Mouse (Mus musculus) thymus, postnatal 14 days (tissue): ENCODE data around the gene Kif26b.

Source experiments
- DNase-seq: peaks from one replicate; pipeline ENCODE4 v3.0.0; 2021

Kif26b gene

DNA sequence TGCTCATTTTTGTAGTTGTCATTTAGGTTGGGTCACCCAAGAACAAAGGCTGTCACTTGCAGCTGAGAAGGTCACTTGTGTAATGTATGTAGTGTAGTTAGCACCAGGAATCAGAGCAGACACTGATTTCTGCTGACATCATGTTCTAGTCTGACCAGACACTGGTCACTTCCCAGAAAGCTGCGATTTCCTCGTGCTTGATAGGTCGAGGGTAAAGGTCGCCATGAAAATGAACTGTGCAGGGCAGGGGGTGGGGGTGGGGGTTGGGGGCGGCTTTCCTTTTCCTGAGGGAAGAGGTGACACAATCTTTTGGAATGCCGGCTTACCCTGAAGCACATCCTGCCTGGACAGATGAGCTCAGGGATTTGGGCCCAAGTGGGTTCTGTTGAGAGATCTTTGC, 68.8 kb downstream of the Kif26b start:
- DNase-seq, result no peak

DNA sequence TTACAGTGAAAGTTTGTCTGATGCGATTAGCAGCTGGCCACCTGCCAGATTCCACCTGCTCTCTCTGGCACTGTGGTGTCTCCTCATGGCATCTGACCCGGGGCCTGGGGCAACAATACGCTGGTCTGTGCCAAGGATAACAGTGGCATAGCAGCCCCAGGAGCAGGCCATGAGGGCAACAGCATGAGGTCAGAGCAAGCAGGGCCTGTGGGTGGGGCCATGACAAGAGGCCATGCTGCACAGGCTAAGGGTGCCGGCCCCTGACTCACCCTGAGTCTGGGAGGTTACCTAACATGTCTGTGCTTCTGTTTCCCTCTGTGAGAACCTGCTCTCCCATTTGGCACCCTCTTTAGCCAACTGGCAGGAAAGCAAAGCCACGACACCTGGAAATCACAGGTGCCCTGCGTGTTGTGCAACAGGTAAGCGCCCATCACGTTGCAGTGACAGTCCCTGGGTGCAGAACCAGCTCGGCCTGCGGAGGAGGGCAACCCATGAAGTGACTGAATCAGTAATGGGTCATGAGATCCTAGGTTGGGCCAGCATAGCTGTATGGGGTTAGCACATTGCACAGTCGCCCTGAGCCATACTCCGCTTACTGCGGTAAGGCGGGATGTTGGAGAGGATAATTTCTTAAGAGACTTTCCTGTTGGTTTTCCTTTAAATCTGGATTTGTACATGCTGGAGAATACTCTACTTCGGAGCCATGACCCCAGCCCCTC, 72.1 kb downstream of the Kif26b start:
- no peak for DNase-seq

- DNase-seq, result no peak
Observed at GRCm38 (mm10) chr1:178609151-178609775, 80.3 kb downstream of the Kif26b start.

DNA sequence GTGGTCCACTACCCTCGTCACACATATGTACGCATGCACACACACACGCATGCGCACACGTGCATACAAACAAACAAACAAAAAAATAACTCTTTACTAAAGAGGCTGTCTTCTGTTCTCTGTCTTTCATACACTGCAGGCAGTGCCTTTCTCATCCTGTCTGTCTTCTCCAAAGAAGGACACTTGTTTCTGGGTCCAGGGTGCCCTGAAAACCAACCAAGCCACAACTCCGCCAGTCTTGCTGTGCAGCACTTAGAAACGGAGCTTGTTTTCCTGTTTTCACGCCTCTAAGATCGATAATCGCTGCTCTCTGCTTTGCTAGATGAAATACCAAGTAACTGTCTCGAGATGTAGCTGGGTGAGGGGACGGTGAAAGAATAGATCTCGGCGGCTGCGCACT, 82.6 kb downstream of the Kif26b start:
- no peak for DNase-seq

DNA sequence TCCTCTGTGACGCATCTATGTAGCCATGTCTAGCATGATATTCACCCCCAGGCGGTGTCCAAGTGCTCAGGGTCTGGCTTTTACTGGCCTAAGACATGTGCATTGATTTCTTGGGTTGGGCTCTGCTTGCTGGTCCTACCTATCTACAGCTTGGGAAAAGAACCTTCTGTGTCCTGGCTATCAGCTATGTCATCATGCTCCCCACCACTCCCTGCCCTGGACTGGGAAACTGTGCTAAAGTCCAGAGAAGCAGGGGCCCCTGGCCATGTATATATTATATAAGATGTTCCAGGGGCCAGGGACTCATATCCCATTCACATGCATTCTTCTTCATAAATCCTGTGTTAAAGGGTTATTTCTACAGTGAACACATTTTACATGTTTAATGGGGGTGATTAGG, 92.4 kb downstream of the Kif26b start:
- DNase-seq, result no peak

GRCm38 (mm10) chr1:178623889-178624288, 95.0 kb downstream of the Kif26b start:
- DNase-seq, result no peak

GRCm38 (mm10) chr1:178626961-178627381, 98.0 kb downstream of the Kif26b start:
- DNase-seq, result no peak

GRCm38 (mm10) chr1:178630042-178630441, 101.1 kb downstream of the Kif26b start:
- DNase-seq, result no peak

DNA sequence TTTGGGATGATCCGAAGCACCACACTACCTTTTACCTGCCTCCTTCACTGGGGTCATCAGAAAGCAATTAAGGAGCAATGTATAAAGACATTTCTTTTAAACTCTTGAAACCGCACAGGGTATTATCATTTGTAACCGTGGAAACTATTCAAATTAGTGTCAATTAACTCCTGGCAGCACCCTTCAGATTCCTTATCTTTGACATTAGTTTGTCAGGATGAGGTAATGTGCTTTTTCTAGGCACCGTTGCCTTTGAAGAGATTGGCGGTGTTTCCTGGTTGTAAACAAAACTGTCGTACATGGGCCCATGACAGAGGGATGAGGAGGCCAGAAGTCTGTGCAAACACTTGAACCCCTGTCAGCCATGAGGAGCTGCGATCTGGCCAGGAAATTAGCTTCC, 102.9 kb downstream of the Kif26b start:
- no peak for DNase-seq

GRCm38 (mm10) chr1:178634359-178635085, 105.6 kb downstream of the Kif26b start:
- no peak for DNase-seq

- no peak for DNase-seq
Observed at GRCm38 (mm10) chr1:178635470-178635869, 106.5 kb downstream of the Kif26b start.

DNA sequence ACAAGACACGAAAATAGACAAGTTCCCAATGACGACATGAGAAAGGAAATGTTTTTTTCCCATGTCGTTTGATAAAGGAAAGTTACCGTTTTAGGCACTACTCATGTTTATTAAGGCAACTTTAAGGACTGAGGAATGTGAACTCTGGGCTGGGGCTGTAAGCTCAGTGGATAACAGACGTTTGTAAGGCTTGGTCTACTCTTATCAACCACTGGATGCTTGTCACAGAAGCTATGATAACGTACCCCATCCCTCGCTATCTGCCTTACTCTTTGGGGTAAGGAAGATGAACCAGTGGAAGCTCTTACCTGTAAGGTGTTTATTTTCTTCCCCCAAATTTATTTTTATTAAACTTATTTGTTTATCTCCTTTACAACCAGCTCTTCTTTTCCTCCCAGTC, 108.4 kb downstream of the Kif26b start:
- no peak for DNase-seq

GRCm38 (mm10) chr1:178639951-178640350, 111.0 kb downstream of the Kif26b start:
- no peak for DNase-seq

GRCm38 (mm10) chr1:178640719-178641455, 112.0 kb downstream of the Kif26b start:
- no peak for DNase-seq

DNA sequence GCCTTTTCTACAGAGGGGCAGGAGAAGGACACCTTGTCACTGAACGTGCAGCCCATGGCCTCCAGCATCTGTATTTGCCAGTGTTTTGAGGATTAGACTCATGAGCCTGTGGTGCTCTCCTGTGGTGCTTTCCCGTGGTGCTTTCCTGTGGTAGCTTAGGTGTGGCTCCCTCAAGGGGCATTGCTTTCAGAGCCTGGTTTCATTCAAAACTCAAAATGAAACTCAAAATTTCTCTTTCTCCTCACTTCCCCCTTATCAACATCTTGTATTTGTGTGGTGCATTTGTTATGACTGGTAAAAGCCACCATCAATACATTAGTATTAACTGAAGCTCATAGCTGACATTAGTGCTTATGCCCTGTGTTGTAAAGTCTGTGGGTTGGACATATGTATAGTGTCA, 112.9 kb downstream of the Kif26b start:
- DNase-seq, result no peak

DNA sequence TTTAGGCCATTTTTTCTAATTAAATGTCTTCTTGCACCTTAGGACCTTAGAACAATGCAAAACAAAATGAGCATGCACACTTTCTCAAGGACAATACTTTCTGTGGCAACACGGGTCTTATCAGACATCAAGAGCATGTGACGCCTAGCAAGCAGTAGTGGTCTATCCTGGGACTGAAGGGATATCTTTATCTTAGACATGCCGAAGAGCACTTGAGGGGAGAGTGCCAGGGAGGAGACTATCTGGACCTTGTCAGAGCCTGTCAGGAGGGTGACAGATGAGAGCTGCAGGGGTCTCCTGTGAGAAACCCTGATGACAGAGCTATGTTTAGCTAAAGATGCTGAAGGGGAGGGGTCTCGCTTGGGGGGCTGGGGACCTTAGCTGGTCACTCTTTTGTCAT, 116.0 kb downstream of the Kif26b start:
- DNase-seq, result no peak

GRCm38 (mm10) chr1:178646589-178646988, 117.7 kb downstream of the Kif26b start:
- no peak for DNase-seq

- DNase-seq, result no peak
Observed at GRCm38 (mm10) chr1:178655525-178655924, 126.6 kb downstream of the Kif26b start.

GRCm38 (mm10) chr1:178661035-178661434, 132.1 kb downstream of the Kif26b start:
- DNase-seq, result no peak

GRCm38 (mm10) chr1:178661556-178661955, 132.6 kb downstream of the Kif26b start:
- no peak for DNase-seq

- no peak for DNase-seq
Observed at GRCm38 (mm10) chr1:178663539-178663938, 134.6 kb downstream of the Kif26b start.

- DNase-seq, result no peak
Observed at GRCm38 (mm10) chr1:178664271-178664969, 135.5 kb downstream of the Kif26b start.

- no peak for DNase-seq
Observed at GRCm38 (mm10) chr1:178666524-178666923, 137.6 kb downstream of the Kif26b start.
